Mouse (Mus musculus) midbrain, embryonic 13.5 days (tissue): ENCODE results near the gene Samd4. TPM values are rescaled to one million over a fixed set of nuclear protein-coding genes. Genes with fewer than 3 reads are reported as not detected.

Source experiments
- ATAC-seq: fragments of 200-750 bp; cut with Nextera tagmentation; 2 replicates; pipeline ENCODE4 v1.8.0; 2017; ENCODE audit warnings: mild to moderate bottlenecking, moderate TSS enrichment, moderate library complexity
- H3K27ac ChIP-seq: fragments of 300-500 bp; sonication (generic); 2 replicates; pipeline ENCODE4 v1.5.1; 2015; ENCODE audit warnings: inconsistent platforms, mild to moderate bottlenecking, moderate library complexity
- H3K27me3 ChIP-seq: fragments of 300-500 bp; sonication (generic); 2 replicates; pipeline ENCODE4 v1.6.1; 2015; ENCODE audit warnings: mild to moderate bottlenecking, inconsistent platforms
- H3K36me3 ChIP-seq: fragments of 300-500 bp; sonication (generic); 2 replicates; pipeline ENCODE4 v1.6.1; 2015; ENCODE audit warnings: mild to moderate bottlenecking, inconsistent platforms
- H3K4me1 ChIP-seq: fragments of 300-500 bp; sonication (generic); replicated peaks from 2 replicates; pipeline ENCODE4 v1.6.1; 2015; ENCODE audit warnings: inconsistent platforms
- H3K4me2 ChIP-seq: fragments of 300-500 bp; sonication (generic); replicated peaks from 2 replicates; pipeline ENCODE4 v1.6.1; 2015; ENCODE audit warnings: moderate library complexity, mild to moderate bottlenecking, inconsistent platforms
- H3K4me3 ChIP-seq: fragments of 300-500 bp; sonication (generic); replicated peaks from 2 replicates; pipeline ENCODE4 v1.5.1; 2015; ENCODE audit warnings: mild to moderate bottlenecking, inconsistent platforms
- H3K9ac ChIP-seq: fragments of 300-500 bp; sonication (generic); replicated peaks from 2 replicates; pipeline ENCODE4 v1.6.1; 2015; ENCODE audit warnings: mild to moderate bottlenecking, inconsistent platforms
- H3K9me3 ChIP-seq: fragments of 300-500 bp; sonication (generic); 2 replicates; pipeline ENCODE4 v1.6.1; 2016; ENCODE audit warnings: mild to moderate bottlenecking, inconsistent platforms
- WGBS: fragments of 180-500 bp; shearing (Covaris S2); methylation state at CpG from one replicate; pipeline ENCODE4 v1.1.7; 2015; 5-methylcytosine and 5-hydroxymethylcytosine counted together
- polyA plus RNA-seq: library from polyadenylated mRNA; unstranded; fragments of >200 nt; fragmentation: Nextera tagmentation; extraction: Ambion mirVana; gene quantifications from 2 replicates; pipeline ENCODE4 v1.2.1, GENCODE M21; 2015

The Samd4 gene
- polyA plus RNA-seq, 1 experiment from 2014 or later, result 4.3 TPM

- no peaks in the 10 kb centered on the region for H3K27me3 ChIP-seq
- no peaks in the 10 kb centered on the region for H3K4me1 ChIP-seq
- ATAC-seq, result no peak
- no peaks in the 10 kb centered on the region for H3K36me3 ChIP-seq
- H3K27ac ChIP-seq, result no peak overlapping the region
- no peak overlapping the region for H3K4me2 ChIP-seq
- no peak overlapping the region for H3K9ac ChIP-seq
- H3K4me3 ChIP-seq, result no peak overlapping the region
- H3K9me3 ChIP-seq, result no peaks in the 10 kb centered on the region
- 85% methylated on average over 3 of the region's 3 CpGs for whole genome bisulfite sequencing
These were observed 135.0 kb downstream of the Samd4 start for GRCm38 (mm10) chr14:47017658-47018057.

DNA sequence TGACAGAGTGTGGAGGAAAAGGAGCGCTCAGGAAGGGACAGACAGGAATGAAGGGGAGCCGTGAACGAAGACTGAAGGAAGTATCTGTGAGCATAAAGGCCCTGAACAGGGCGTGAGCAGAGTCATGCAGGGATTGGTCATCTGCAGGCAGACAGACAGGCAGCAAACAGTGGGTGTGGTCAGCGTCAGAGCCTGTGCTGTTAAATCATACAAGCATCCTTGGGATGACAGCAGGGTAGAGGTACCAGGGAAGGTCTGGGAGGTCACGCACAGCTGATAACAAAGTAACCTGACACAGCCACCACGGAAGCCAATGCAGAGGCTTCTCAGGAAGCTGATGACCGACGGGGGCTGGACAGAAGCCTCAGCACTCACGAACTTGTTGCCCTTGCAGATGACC, 138.2 kb downstream of the Samd4 start:
- Histone ChIP-seq H3K27me3 (no peaks in the 10 kb centered on the region), H3K9me3 (no peaks in the 10 kb centered on the region), H3K9ac (no peak overlapping the region), H3K27ac (no peak overlapping the region), H3K4me3 (no peak overlapping the region), H3K4me1 (no peaks in the 10 kb centered on the region), H3K36me3 (no peaks in the 10 kb centered on the region), H3K4me2 (no peak overlapping the region)
- ATAC-seq, result no peak
- WGBS, result 68% methylated on average over 10 of the region's 10 CpGs

DNA sequence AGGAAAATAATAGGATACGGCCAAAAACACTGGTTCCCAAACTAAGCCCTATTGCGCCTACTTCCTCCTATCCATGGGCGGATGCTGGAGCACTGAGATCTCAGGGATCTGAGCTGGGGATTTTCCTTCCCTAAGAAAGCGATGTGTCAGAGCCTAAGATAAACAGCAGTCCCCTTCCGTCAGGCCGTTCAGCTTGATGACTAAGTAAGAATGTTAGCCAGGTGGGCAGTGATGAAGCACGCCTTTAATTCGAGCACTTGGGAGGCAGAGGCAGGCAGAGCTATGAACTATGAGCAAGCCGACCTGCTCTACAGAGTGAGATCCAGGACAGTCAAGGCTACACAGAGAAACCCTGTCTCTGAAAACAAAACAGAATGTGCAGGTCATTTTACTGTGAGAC, 140.9 kb downstream of the Samd4 start:
- Histone ChIP-seq H3K27ac (no peak overlapping the region), H3K4me3 (no peak overlapping the region), H3K27me3 (no peaks in the 10 kb centered on the region), H3K4me2 (no peak overlapping the region), H3K36me3 (no peaks in the 10 kb centered on the region), H3K4me1 (no peaks in the 10 kb centered on the region), H3K9me3 (no peaks in the 10 kb centered on the region), H3K9ac (no peak overlapping the region)
- ATAC-seq, result no peak
- 95% methylated on average over 9 of the region's 9 CpGs for WGBS

DNA sequence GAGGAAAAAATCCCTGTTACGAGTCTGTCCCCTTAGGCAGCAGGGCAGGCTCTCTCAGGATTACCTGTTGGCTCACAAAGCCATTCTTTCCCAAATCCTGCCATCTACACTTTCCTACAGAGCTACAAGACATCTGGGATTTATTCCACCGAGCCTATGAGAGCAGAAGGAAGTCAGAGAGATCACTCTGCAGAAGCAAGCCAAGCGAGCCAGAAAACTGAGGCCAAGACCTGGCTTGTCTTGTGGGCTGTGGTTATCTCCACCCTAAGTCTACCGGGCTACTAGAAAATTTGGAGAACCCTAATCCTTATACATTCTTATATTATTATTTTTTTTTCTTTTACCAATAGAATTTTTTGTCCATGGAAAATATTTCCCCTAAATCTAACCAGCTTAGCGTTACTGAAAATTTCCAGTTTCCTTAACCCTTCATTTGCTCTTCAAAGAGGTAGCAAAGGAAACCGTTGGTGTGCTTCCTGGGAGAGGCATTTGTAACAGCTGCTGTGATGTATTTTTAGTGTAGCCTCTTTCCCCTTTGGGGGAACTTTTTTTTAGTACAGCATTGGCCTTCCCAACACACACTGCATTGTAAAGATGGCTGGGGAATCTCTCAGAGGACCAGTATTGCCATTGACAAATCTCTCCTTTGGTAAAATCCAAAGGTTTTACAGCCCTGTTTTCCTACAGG, 144.9 kb downstream of the Samd4 start:
- no peak for ATAC-seq
- no peak overlapping the region for H3K4me3 ChIP-seq
- H3K9me3 ChIP-seq, result no peaks in the 10 kb centered on the region
- H3K27ac ChIP-seq, result no peak overlapping the region
- no peaks in the 10 kb centered on the region for H3K27me3 ChIP-seq
- no peaks in the 10 kb centered on the region for H3K36me3 ChIP-seq
- H3K4me1 ChIP-seq, result peaks cover 13% of the 10 kb centered on the region
- no peak overlapping the region for H3K4me2 ChIP-seq
- no peak overlapping the region for H3K9ac ChIP-seq
- 81% methylated on average over 6 of the region's 6 CpGs for WGBS

- H3K36me3 ChIP-seq, result no peaks in the 10 kb centered on the region
- H3K27me3 ChIP-seq, result no peaks in the 10 kb centered on the region
- no peak overlapping the region for H3K4me3 ChIP-seq
- ATAC-seq, result no peak
- H3K4me2 ChIP-seq, result no peak overlapping the region
- 85% methylated on average over 2 of the region's 2 CpGs for WGBS
- no peaks in the 10 kb centered on the region for H3K9me3 ChIP-seq
- no peak overlapping the region for H3K9ac ChIP-seq
- H3K27ac ChIP-seq, result no peak overlapping the region
- peaks cover 13% of the 10 kb centered on the region for H3K4me1 ChIP-seq
These were observed 148.9 kb downstream of the Samd4 start for GRCm38 (mm10) chr14:47031542-47031941.

GRCm38 (mm10) chr14:47032140-47032539, 149.5 kb downstream of the Samd4 start:
- Histone ChIP-seq H3K4me1 (peaks cover 13% of the 10 kb centered on the region), H3K27ac (no peak overlapping the region), H3K4me2 (no peak overlapping the region), H3K27me3 (no peaks in the 10 kb centered on the region), H3K4me3 (no peak overlapping the region), H3K9me3 (no peaks in the 10 kb centered on the region), H3K9ac (no peak overlapping the region), H3K36me3 (no peaks in the 10 kb centered on the region)
- WGBS, result 16% methylated on average over 4 of the region's 4 CpGs
- ATAC-seq, result peak; percentile 69

DNA sequence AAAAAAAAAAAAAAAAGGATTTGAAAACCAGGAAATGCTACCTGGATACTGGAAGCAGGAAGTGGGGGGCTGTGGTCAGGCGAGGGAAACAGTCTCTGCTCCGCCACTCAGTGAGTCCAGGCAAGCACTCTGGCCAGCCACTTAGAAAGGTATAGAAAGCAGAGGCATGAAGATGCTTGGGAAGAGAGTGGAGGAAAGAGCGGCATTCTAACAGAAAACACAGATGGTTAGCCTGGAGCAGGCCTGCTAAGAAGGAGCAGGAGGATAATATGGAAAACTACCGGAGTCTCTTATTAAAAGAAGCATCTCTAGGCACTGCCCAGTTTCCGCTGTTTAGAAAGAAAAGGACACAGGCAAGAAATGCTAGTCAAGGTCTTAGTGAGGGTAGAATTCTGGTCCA, 150.8 kb downstream of the Samd4 start:
- no peak overlapping the region for H3K4me2 ChIP-seq
- no peak overlapping the region for H3K9ac ChIP-seq
- H3K4me3 ChIP-seq, result no peak overlapping the region
- H3K9me3 ChIP-seq, result no peaks in the 10 kb centered on the region
- ATAC-seq, result no peak
- H3K36me3 ChIP-seq, result no peaks in the 10 kb centered on the region
- peaks cover 13% of the 10 kb centered on the region for H3K4me1 ChIP-seq
- no peaks in the 10 kb centered on the region for H3K27me3 ChIP-seq
- 94% methylated on average over 5 of the region's 5 CpGs for WGBS
- H3K27ac ChIP-seq, result no peak overlapping the region

DNA sequence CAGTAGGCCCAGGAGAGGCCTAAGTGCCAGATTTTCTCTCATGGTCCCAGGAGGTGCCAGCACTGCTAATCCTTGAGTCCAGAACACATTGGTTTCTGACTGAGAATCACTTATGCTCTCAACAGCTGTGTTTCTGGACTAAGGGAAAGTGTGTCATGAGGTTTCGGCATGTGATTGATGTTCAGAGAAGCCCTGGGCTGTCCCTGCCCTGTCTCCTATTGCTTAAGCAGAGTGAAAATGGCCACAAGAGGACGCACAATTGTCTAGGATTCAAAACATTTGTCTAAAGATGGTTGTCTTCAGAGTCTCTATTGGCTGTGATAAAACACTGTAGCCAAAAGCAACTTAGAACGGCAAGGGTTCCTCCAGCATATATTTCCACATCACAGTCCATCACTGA, 159.0 kb downstream of the Samd4 start:
- no peak overlapping the region for H3K9ac ChIP-seq
- H3K27ac ChIP-seq, result no peak overlapping the region
- no peaks in the 10 kb centered on the region for H3K36me3 ChIP-seq
- H3K4me1 ChIP-seq, result no peaks in the 10 kb centered on the region
- H3K4me2 ChIP-seq, result no peak overlapping the region
- no peaks in the 10 kb centered on the region for H3K9me3 ChIP-seq
- 96% methylated on average over 3 of the region's 3 CpGs for WGBS
- no peak overlapping the region for H3K4me3 ChIP-seq
- ATAC-seq, result no peak
- H3K27me3 ChIP-seq, result no peaks in the 10 kb centered on the region

GRCm38 (mm10) chr14:47049051-47049450, 166.4 kb downstream of the Samd4 start:
- H3K4me2 ChIP-seq, result no peak overlapping the region
- H3K9ac ChIP-seq, result no peak overlapping the region
- H3K27me3 ChIP-seq, result no peaks in the 10 kb centered on the region
- ATAC-seq, result no peak
- H3K4me1 ChIP-seq, result no peaks in the 10 kb centered on the region
- H3K27ac ChIP-seq, result no peak overlapping the region
- H3K36me3 ChIP-seq, result no peaks in the 10 kb centered on the region
- 93% methylated on average over 6 of the region's 6 CpGs for WGBS
- no peak overlapping the region for H3K4me3 ChIP-seq
- H3K9me3 ChIP-seq, result no peaks in the 10 kb centered on the region

DNA sequence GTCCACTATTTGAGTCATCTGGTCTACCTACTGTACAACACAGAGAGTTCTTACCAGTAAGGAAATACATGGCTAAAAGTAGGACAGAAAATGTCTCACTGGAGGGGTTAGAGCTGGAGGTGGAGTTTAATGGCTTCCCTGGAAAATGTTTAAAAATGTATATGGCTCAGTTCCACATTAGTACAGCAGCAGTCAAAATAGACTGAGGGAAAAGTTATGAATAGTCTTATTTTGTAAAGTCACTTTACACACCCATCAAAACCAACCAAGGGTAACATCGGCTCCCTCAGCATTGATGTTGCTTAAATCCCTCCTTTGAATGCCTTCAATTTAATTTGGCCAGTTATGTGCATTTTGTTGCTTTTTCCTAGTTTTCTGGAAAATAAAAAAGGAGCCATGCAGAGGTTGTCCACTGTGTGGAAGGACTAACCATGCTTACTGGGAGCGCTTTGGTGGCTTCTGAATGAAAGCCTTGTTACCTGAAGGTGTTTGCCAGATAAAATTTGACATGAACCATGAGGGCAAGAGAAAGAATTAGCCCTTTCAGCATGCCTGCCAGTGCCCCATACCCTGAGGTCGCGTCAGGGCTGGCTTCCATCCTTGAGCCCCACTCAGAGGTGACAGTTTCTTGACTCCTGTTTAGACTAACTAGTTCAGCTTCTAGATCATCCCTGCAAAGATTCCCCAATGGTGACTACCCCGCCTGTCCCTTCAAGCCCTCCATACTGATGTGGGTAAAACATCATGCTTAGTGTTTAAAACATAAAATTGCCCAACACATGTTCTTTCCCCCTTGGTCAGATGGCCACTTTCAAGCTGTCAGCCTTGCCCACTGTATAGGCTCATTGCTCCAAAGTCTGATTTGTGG, 169.3 kb downstream of the Samd4 start:
- no peaks in the 10 kb centered on the region for H3K36me3 ChIP-seq
- no peak overlapping the region for H3K4me3 ChIP-seq
- 91% methylated on average over 5 of the region's 5 CpGs for WGBS
- no peaks in the 10 kb centered on the region for H3K27me3 ChIP-seq
- no peak for ATAC-seq
- no peak overlapping the region for H3K4me2 ChIP-seq
- H3K27ac ChIP-seq, result no peak overlapping the region
- H3K4me1 ChIP-seq, result no peaks in the 10 kb centered on the region
- H3K9ac ChIP-seq, result no peak overlapping the region
- no peaks in the 10 kb centered on the region for H3K9me3 ChIP-seq

DNA sequence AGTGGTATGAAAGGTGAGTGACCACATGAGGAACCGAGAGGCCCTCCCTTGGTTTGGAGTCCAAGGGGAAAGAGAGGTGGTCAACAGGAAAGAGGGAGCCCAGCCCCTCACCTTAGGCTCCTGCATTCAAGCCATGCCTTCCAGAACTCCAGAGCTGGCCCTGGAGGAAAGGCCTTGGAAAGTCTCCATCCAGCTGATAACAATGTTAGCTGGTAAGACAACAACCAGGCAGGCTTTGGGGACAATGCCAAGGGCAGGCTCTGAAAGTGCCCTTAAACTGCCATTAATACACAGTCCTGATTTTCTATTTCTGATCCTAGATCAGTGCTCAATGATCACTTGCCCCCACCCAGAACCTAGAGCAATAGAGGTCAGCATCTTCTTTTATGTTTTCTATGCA, 170.4 kb downstream of the Samd4 start:
- no peak overlapping the region for H3K4me3 ChIP-seq
- H3K27ac ChIP-seq, result no peak overlapping the region
- H3K27me3 ChIP-seq, result no peaks in the 10 kb centered on the region
- WGBS, result 97% methylated on average over 1 of the region's 1 CpGs
- H3K36me3 ChIP-seq, result no peaks in the 10 kb centered on the region
- ATAC-seq, result no peak
- no peaks in the 10 kb centered on the region for H3K4me1 ChIP-seq
- no peak overlapping the region for H3K9ac ChIP-seq
- no peaks in the 10 kb centered on the region for H3K9me3 ChIP-seq
- no peak overlapping the region for H3K4me2 ChIP-seq

GRCm38 (mm10) chr14:47053824-47054223, 171.2 kb downstream of the Samd4 start:
- 86% methylated on average over 5 of the region's 5 CpGs for WGBS
- Histone ChIP-seq H3K4me2 (no peak overlapping the region), H3K4me3 (no peak overlapping the region), H3K4me1 (no peaks in the 10 kb centered on the region), H3K27me3 (no peaks in the 10 kb centered on the region), H3K9me3 (no peaks in the 10 kb centered on the region), H3K9ac (no peak overlapping the region), H3K36me3 (no peaks in the 10 kb centered on the region), H3K27ac (no peak overlapping the region)
- no peak for ATAC-seq
